Mouse (Mus musculus) central nervous system, embryonic 14 days (tissue): ENCODE data around the gene Tep1. TPM values are rescaled to one million over a fixed set of nuclear protein-coding genes. Genes with fewer than 3 reads are reported as not detected.

Experiments
- polyA plus RNA-seq: library from polyadenylated mRNA; depleted of rRNA; stranded (reverse); fragments of >200 nt; gene quantifications from 2 replicates; pipeline ENCODE4 v1.2.3, GENCODE M21; 2012; rRNA removed

Tep1 gene
- polyA plus RNA-seq, result 4.2 and 6.1 TPM in 2 replicates

DNA sequence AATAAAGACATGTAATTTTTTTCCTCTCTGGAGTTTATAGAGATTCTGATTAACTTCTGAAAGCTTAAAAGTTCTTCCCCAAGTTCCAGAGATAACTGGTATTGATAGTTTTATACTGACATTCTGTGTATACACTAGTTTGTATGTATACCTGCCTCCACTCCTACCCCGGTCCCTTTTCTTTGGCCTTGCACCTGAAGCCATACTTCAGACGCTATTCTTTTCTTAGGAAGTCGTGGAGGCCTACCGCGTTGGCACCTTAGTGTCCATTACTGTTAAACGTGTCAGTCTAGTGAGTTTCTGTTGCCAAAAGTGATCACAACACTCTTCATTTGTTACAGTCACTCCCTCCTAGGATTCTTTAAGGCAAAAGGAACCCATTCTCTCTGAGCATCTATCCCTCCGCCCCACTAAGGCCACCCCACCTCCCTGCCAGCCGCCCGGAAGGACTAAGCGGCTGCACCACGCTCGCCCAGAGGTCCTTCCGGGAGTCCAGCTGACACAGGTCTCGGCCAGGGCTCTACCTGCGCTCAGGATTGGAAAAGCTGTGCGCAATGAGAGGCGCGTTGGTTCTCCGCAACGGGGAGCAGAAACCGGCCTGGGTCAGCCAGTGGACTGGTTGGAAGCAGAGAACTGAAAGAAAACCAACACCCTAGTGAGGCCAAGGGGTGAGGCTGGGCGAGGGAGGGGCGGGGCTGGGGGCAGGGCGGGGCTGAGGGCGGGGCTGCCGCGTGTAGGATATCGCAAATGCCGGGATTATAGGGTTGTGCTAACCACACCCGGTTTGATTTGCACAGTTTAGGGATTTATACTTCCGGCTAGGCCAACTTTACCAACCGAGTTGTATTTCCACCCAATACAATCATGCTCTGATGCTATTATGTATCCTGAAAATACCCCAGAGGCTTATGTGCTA lies at the start of gene Tep1:
Gene Tep1 (minus strand): TSS at position 672 of the 916 bp plus-strand sequence.

DNA sequence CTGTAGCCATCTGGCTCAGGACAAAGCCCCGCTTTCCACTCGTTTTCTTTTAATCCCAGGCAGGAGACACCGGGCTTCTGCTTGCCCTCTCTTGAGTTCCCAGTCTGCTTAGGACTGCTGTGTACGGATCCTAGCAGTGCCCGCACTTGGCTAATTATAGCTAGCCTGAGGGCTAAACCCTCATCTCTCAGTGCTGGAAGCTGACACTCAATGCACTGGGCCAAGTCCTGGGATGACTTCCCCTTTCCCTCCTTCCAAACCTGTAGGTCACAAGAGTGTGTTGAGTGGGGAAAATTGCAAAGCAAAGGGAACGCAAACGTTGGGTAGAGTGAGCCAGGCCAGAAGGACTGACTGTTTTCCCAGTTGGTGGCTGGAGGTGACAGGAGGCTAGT lies 27.0 kb upstream of the Tep1 start, which contains the start of gene Klhl33:
Gene Klhl33 (minus strand): TSS at position 134 of the 392 bp plus-strand sequence.

DNA sequence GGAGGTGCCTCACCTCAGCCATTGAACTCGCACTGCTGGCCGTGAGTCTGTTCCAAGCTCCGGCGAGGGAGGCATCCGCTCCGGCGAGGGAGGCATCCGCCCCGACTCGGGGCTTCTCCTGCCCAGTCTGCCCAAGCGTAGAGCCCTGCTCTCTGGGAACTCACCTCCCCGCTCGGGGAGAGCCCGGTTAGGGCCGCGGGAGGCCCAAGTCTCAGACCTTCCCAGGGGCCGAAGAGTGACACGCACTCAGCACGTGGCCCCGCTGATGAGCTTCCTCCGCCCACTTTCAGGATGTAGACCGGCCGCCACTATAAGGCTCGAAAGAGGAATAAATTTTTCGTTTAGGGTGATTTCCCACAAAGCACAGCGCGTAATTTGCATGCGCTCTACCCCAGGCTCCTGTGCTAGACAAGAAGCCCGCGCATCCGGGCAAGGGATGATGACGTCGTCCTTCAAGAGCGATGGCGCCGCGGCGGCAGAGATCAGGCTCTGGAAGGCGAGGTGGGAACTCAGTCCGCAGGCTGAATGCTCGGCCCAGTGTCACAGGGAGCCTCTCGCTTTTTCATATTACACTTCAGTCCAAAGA lies 62.8 kb downstream of the Tep1 start, which contains the start of the genes Ccnb1ip1 and Parp2:
Gene Ccnb1ip1 (minus strand): TSS at position 246 of the 586 bp plus-strand sequence.
Gene Parp2 (plus strand): TSS at position 355 of the 586 bp plus-strand sequence.

DNA sequence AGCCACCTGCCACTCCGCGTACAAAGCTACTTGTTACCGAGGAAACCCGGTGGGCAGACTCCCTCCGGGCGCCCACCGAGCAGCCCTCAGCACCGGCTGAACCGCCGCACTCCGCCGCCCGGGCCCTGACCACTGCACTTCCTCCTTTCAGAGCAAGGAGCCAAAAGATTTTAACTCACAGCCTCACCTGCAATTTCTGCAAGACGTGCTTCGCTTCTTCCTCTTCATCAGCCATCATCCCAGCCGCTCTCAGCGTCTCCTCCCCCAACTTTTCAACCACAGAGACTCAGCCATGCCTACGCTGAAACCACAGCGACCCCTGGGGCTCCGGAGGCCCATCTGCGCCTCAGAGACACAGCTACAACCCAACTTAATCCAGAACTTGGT lies 85.1 kb downstream of the Tep1 start, which contains the start of gene Ttc5:
Gene Ttc5 (minus strand): TSS at position 269 of the 387 bp plus-strand sequence.

Other genes starting within 250 kb of the Tep1 start
- not detected in 2 replicates for gene Olfr745, start 231.2 kb downstream of the Tep1 start, polyA plus RNA-seq
- not detected in 2 replicates for gene Olfr746, start 223.5 kb downstream of the Tep1 start, polyA plus RNA-seq
- not detected in 2 replicates for gene Olfr747, start 177.4 kb downstream of the Tep1 start, polyA plus RNA-seq
- not detected in 2 replicates for gene Olfr748, start 163.2 kb downstream of the Tep1 start, polyA plus RNA-seq
- gene Olfr749, start 125.5 kb downstream of the Tep1 start, polyA plus RNA-seq, result not detected in 2 replicates
- gene Ttc5, start 85.0 kb downstream of the Tep1 start, polyA plus RNA-seq, result 103 and 110 TPM in 2 replicates
- gene Ccnb1ip1, start 62.8 kb downstream of the Tep1 start, polyA plus RNA-seq, result 0.04 and 0.08 TPM in 2 replicates
- gene Parp2, start 62.7 kb downstream of the Tep1 start, polyA plus RNA-seq, result 81.9 and 85.9 TPM in 2 replicates
- gene Klhl33, start 26.9 kb upstream of the Tep1 start, polyA plus RNA-seq, result 0.79 and 1.2 TPM in 2 replicates
- 122 and 139 TPM in 2 replicates for gene Osgep, start 54.3 kb upstream of the Tep1 start, polyA plus RNA-seq
- gene Apex1, start 54.4 kb upstream of the Tep1 start, polyA plus RNA-seq, result 167 and 214 TPM in 2 replicates
- gene Pip4p1, start 60.3 kb upstream of the Tep1 start, polyA plus RNA-seq, result 129 and 137 TPM in 2 replicates
- gene Pnp, start 60.5 kb upstream of the Tep1 start, polyA plus RNA-seq, result 22.1 and 24.5 TPM in 2 replicates
- 28.5 and 35.7 TPM in 2 replicates for gene Gm49342, start 74.0 kb upstream of the Tep1 start, polyA plus RNA-seq
- 0.23 and 0.28 TPM in 2 replicates for gene Pnp2, start 85.4 kb upstream of the Tep1 start, polyA plus RNA-seq
- gene Rnase10, start 137.2 kb upstream of the Tep1 start, polyA plus RNA-seq, result 0.04 TPM in 1 of 2 replicates, not detected in the other
- not detected in 2 replicates for gene Rnase9, start 171.3 kb upstream of the Tep1 start, polyA plus RNA-seq
- gene Rnase11, start 179.6 kb upstream of the Tep1 start, polyA plus RNA-seq, result not detected in 2 replicates
- gene Rnase12, start 187.1 kb upstream of the Tep1 start, polyA plus RNA-seq, result not detected in 2 replicates
- gene Olfr750, start 203.9 kb upstream of the Tep1 start, polyA plus RNA-seq, result not detected in 2 replicates
- gene Rnase4, start 220.5 kb upstream of the Tep1 start, polyA plus RNA-seq, result 14.3 and 24.3 TPM in 2 replicates
- 4.3 and 6.9 TPM in 2 replicates for gene Ang, start 220.6 kb upstream of the Tep1 start, polyA plus RNA-seq
- gene Eddm3b, start 243.9 kb upstream of the Tep1 start, polyA plus RNA-seq, result not detected in 2 replicates